Mouse (Mus musculus) megakaryocyte, adult 5-6 weeks (primary cell): ENCODE results near the gene Mmp8. TPM values are rescaled to one million over a fixed set of nuclear protein-coding genes. Genes with fewer than 3 reads are reported as not detected.

Experiments used
- ATAC-seq: 2 replicates; pipeline ENCODE4 v1.8.0; 2016; ENCODE audit warnings: mild to moderate bottlenecking, inconsistent platforms; ENCODE audit not compliant: poor library complexity, severe bottlenecking
- total RNA-seq, 2 experiments: library from RNA; stranded (forward) in 1 of 2; stranded (reverse) in 1 of 2; fragments of 153-499, 151-499 nt in 1 of 2; fragments of 221-1000, 200-1000 nt in 1 of 2; gene quantifications; 2 replicates each; pipeline versions ENCODE4 v1.2.3 to v1.2.4; 2015 to 2017

Gene Mmp8
- 404 and 435 TPM in 2 replicates for total RNA-seq (2015)
- total RNA-seq (2017), result 512 and 543 TPM in 2 replicates

GRCm38 (mm10) chr9:7558221-7559017 is at the start of gene Mmp8:
Gene Mmp8 (plus strand): TSS chr9:7558456.
- peak; percentile 88 for ATAC-seq

- no peak for ATAC-seq
Observed at GRCm38 (mm10) chr9:7509619-7510233, 48.5 kb upstream of the Mmp8 start.

DNA sequence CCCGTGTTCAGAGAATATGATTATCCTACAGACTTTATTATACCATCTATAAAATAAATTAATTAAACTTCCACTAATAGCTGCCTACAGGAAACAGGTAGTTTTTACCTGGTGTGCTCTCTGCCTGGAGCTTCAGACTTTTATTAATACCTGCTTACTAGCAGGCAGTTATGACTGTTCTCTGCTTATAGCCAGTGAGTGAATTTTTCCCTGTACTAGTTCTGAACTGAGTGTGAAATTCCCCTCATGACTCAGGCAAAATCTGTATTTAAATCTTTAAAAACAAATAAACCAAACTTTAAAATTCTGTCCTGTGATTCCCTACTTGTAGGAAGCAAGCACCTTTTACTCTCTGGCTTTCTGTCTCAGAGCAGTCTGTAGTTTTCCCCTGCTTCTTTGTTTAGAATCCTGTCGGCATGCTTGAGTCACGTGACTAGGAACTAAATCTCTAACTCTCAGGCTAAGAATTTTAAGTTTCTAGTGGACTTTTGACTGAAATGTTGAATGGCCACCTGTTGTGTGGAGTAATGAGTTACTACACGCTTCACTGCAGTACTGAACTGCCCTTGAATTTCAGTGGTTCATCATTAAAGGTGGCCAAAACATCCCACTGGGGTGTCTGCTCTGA is 40.2 kb upstream of the Mmp8 start:
- no peak for ATAC-seq

DNA sequence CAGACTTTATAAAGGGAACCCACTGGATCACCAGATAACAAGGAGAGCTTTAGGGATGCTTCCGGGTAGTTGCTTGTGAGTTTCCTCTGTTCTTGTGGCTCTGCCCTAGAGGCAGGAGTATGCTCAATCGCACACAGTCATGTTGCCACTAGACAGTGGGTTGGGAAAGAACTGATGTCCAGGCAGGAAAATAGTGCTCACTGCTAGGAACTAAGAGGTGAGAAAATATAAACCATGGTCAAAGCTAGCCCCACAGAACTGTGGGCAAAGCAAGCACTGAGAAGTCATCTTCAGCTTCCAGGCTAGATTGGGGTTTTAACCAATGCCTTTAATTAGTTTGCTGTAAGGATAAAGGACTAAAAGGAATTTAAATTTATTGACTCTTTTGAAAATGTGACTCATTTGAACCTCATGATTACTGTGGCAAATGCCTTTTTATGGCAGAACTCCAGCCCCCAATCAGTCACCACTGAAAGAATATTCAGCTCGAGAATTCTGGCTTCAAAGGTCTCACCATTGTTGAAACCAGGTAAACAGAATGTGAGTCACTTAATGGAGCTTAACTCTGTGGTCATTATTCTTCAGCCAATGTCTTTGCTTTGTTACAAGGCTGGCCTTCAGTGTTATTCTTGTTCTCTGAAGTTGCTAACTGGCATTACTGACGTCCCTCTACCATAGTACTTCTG is 31.9 kb upstream of the Mmp8 start:
- no peak for ATAC-seq

GRCm38 (mm10) chr9:7542763-7543162 is 15.5 kb upstream of the Mmp8 start:
- ATAC-seq, result no peak

DNA sequence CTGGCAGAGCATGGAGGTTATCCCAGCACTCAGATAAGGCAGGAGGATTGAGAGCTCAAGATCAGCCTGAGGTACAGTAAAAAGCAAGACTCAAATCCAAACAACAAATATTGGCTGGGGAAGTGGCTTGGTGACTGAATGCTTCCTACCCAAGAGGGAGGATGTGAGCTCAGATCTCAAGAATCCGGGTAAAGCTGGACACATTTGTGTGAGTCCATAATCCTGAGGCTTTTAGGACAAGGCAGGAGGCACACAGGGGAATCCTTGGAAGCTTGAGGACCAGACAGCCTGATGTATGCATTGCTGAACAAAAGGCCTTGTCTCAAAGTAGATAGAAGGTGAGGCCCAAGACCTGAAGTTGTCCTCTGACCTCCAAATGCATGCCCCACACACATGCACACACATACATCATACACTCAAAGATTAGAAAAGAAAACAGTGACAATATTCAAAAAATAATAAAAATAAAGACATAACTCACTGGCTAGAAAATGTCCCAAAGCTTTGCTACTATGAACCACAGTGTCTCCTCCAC is 13.3 kb upstream of the Mmp8 start:
- no peak for ATAC-seq

DNA sequence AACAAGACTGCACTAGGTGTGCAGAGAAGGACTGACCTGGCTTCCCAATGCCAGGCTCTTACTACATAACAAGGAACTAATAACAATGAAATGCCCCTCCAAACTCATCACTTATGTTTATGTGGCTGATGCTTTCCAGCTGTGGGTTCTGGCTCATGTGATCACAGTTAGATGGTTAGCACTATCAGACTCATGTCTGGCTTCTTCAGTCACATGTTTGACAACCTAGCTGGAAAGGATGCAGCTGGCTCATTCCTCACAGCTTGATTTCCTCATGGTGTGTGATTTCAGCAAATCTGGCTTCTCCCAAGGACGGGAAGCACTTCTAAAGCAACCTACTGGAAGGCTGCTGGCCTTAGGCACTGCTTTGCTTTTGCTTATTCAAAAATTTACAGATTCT is 12.8 kb upstream of the Mmp8 start:
- ATAC-seq, result no peak

DNA sequence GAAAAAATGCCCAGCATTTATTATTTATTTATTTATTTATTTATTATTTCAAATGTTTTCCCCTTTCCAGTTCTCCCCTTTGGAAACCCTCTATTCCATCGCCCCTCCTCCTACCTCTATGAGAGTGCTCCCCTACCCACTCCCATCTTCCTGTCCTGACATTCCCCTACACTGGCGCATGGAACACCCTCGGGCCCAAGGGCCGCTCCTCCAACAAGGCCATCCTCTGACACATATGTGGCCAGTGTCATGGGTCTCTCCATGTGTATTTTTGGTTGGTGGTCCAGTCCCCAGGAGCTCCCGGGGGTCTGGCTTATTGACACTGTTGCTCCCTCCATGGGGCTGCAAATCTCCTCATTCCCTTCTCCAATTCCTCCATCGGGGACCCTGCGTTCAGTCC is 12.3 kb upstream of the Mmp8 start:
- ATAC-seq, result no peak

DNA sequence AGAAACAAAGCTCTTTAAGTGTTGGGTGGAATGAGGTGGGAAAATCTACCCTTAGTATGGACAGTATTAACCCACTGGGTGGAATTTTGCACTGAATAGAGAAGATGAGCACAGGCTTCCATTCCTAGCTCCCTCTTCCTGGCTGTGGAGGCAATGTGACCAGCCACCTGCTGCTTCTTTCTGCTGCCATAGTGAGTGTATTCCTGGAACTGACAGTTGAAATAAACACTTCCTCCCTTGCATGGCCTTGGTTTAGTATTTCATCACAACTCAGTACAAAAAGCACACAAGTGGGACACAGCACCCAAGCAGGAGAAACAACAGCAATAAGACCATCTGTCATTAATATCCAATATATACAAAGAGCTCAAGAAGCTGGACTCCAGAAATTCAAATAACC is 6.3 kb upstream of the Mmp8 start:
- ATAC-seq, result peak; percentile 47; the same call in 1 of the 2 replicates

DNA sequence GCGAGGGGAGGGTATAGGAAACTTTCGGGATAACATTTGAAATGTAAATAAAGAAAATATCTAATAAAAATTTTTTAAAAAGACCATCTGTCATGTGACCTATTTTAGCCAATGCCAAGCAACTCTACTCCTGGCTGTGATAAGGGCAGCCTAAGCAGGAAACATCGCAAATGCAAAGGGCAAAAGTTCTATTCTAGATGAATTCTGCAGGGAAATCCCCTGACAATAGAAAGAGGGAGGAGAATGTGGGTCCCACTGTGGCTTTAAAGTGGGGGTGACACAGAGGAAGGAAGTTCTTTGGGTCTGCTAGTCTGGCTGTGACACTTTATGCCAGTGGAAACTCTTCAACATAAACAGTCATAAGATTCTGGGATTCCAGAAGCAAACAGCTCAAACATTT is 4.7 kb upstream of the Mmp8 start:
- no peak for ATAC-seq

DNA sequence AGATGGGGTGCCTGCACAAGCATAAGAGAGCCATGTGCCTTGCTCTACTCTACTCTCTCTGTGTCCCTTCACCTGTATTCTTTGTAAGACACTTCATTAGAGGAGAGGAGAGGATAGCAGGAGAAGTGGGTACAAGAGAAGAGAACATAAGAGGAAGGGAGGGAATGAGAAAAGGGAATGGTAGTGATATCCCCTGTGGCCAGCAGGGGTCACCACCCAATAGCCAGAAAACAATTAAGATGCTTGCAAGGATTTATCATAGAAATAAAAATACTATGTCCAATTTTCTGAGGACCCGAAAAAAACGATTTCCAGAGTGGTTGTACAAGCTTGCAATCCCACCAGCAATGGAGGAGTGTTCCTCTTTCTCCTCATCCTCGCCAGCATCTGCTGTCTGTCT is 3.9 kb upstream of the Mmp8 start:
- peak; percentile 45 for ATAC-seq

DNA sequence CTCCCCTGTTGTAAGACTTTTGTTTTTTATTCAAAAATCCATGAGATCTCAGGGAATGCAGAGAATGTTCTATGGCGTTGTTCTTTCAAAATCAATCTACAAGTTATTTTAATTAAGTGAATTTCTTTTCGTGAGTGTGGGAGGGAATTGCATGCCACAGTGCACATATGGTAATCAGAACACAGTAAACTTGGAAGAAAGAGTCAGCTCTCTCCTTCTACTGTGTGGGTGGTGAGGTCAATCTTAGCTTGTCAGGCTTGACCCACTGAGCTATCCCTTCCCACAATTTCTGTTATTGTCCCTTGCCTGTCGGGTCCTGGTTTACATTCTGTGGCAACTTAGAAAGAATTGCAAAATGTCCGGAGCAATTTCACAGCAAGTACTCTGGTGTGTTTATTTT is 1.8 kb downstream of the Mmp8 start:
- no peak for ATAC-seq

DNA sequence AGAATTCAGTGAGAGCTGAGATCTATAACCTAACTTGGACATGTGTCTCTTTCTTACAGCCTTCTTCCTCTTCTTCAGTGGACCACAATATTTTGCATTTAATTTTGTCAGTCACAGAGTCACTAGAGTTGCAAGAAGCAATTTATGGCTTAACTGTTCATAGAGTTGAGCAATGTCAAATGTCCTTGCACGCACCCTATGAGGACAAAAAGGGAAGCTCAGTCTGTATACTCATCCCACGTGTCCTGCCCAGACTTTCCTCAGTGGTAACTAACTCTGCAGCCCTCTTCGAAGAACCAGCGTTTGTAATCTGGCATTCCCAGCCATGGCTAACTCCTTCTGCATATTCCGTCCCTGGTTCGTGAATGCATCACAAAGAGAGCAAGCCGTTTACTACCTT is 9.1 kb downstream of the Mmp8 start:
- ATAC-seq, result peak; percentile 92

- no peak for ATAC-seq
Observed at GRCm38 (mm10) chr9:7567923-7568322, 9.7 kb downstream of the Mmp8 start.

DNA sequence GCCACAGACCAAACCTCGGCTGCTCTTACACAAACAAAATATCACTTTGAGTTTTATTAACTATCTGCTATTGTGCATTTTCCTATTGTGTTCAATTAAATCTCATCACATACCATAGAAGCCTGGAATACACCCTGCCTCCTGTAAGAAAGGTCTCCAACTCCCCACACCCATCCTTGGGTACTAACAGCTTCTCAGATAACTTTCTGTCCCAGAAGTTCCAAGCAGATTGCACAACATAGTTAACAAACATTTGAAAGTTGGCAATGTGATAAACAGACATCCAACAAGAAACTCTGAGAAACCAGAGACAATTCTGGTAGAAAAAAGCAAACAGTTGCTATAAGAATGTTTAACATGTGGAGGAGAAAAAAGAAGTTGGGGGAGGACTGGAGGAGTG is 12.2 kb downstream of the Mmp8 start:
- ATAC-seq, result no peak

GRCm38 (mm10) chr9:7571162-7571561 is 12.9 kb downstream of the Mmp8 start, which contains the start of gene Mmp27:
Gene Mmp27 (plus strand): TSS chr9:7571396.
- ATAC-seq, result no peak

- peak; percentile 21 for ATAC-seq
Observed at GRCm38 (mm10) chr9:7572188-7572587, 13.9 kb downstream of the Mmp8 start.

- peak; percentile 55 for ATAC-seq
Observed at GRCm38 (mm10) chr9:7572663-7573308, 14.5 kb downstream of the Mmp8 start.

DNA sequence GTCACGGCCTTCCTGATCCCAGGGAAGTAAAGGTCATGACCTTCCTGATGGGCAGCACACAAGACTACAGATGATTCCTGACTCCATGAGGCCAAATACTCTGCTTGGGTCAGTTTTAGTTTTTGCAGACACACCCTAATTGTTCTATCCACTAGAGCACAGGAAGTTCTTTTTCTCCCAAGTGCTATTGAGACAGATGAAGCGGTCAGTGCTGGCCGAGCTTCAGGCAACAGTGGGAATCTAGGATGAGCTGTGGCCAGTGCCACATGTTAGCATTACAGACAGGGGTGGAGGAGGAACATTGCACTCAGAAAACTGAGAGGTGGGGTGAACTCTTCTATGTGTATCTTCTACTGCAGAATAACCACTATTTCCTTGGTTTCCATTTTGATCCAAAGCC is 17.3 kb downstream of the Mmp8 start:
- ATAC-seq, result no peak

DNA sequence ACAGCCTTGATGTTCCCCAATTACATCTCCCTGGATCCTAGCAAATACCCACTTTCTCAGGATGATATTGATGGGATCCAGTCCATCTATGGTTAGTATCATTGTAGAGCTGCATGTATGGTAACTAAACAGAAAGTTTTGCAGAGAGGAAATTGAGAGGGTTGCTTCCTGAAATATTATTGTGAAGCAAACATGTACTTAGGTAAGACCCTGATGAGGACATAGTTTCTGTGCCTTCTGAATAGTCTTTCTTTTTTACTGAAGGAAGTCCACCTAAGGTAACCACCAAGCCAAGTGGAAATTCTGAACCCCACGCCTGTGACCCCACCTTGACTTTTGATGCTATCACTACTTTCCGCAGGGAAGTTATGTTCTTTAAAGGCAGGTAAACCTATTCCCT is 19.1 kb downstream of the Mmp8 start:
- ATAC-seq, result peak; percentile 77

DNA sequence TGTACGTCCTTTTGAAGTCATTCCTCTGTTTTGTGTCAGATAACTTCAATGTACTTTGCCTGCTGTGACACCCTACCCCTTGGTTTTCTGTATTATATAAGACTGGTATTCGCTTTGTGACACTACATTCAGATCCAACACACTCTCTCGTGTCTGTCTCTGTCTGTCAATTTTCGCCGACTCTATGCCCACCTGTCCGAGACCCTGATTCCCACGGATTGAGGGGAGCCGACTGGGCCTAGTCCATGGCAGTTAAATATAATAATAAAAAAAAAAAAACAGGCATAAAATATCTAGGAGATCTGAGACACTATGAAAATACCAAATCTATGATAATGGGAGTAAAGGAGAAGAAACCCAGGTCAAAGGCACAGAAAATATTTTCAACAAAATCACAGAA is 31.8 kb downstream of the Mmp8 start:
- ATAC-seq, result no peak
